Mouse (Mus musculus): ENCODE measurements at regions not wholly inside any gene's neighbourhood (a gene's known extent, or its start where the extent isn't known, plus 50 kb on each side); places are given as distances from the start of the nearest gene placed in this dataset.
"Not testable (repeated sequence)": the region's sequence is repeated elsewhere in the genome, so short reads cannot be mapped to it uniquely, and the experiment has no call there.

GRCm38 (mm10) chr16:15432681-15433080 lies 115.4 kb downstream of the Gm21897 start:
- no peak overlapping the region for H3K27ac ChIP-seq (ENCODE audit: low read depth)
- H3K36me3 ChIP-seq (ENCODE audit: insufficient read depth): no peaks in the 10 kb centered on the region
- H3K27me3 ChIP-seq (ENCODE audit: insufficient read depth, low read length): no peaks in the 10 kb centered on the region
- H3K4me2 ChIP-seq: no peak overlapping the region
- no peak overlapping the region for H3K9ac ChIP-seq
- peak; percentile 30 for TF ChIP-seq CTCF (IDR thresholded peaks at IDR 0.05; ENCODE audit: low read depth)
- H3K4me1 ChIP-seq (ENCODE audit: insufficient read depth): no peaks in the 10 kb centered on the region
- ATAC-seq (ENCODE audit: insufficient read depth): no peak
- H3K4me3 ChIP-seq (ENCODE audit: low read depth, low read length): no peak overlapping the region
- no peaks in the 10 kb centered on the region for H3K9me3 ChIP-seq (ENCODE audit: low read depth, low read length)
- peak; percentile 23 for DNase-seq

DNA sequence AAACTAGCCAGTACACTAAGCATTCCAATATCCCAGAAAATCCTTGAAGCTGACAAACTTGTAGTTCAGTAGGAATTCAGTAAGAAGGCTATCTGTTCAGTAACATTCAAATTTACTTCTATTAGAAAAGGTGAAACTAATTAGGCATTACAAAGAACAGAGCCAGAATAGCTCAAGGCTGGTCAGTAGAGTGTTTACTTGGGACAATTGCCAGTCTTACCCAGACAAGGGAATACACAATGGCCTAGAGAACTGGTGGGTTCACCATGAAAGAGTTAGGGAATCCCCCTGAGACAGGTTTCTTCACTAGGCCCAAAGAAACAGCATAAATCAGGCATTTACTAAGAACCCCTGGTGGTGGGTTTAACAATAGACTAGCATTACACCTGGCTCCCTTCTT lies 145.6 kb downstream of the Gm21897 start:
- not testable (repeated sequence) for H3K4me2 ChIP-seq; ATAC-seq (ENCODE audit: insufficient read depth); H3K4me1 ChIP-seq (ENCODE audit: insufficient read depth); H3K9ac ChIP-seq; H3K27me3 ChIP-seq (ENCODE audit: insufficient read depth, low read length); H3K4me3 ChIP-seq (ENCODE audit: low read depth, low read length); DNase-seq; H3K9me3 ChIP-seq (ENCODE audit: low read depth, low read length); H3K27ac ChIP-seq (ENCODE audit: low read depth); H3K36me3 ChIP-seq (ENCODE audit: insufficient read depth)

- H3K36me3 ChIP-seq (ENCODE audit: insufficient read depth): no peaks in the 10 kb centered on the region
- H3K4me2 ChIP-seq: no peak overlapping the region
- H3K9me3 ChIP-seq (ENCODE audit: low read depth, low read length): no peaks in the 10 kb centered on the region
- H3K27ac ChIP-seq (ENCODE audit: low read depth): no peak overlapping the region
- no peaks in the 10 kb centered on the region for H3K27me3 ChIP-seq (ENCODE audit: insufficient read depth, low read length)
- no peak overlapping the region for H3K4me3 ChIP-seq (ENCODE audit: low read depth, low read length)
- peak; percentile 28 for DNase-seq
- no peak overlapping the region for H3K9ac ChIP-seq
- ATAC-seq (ENCODE audit: insufficient read depth): peak; percentile 81; the same call in 1 of the 2 replicates
- no peaks in the 10 kb centered on the region for H3K4me1 ChIP-seq (ENCODE audit: insufficient read depth)
- WGBS: 49% methylated on average over 4 of the region's 4 CpGs
- TF ChIP-seq CTCF (IDR thresholded peaks at IDR 0.05; ENCODE audit: low read depth): no peak
Observed at GRCm38 (mm10) chr16:15473875-15474274, 156.6 kb downstream of the Gm21897 start.

DNA sequence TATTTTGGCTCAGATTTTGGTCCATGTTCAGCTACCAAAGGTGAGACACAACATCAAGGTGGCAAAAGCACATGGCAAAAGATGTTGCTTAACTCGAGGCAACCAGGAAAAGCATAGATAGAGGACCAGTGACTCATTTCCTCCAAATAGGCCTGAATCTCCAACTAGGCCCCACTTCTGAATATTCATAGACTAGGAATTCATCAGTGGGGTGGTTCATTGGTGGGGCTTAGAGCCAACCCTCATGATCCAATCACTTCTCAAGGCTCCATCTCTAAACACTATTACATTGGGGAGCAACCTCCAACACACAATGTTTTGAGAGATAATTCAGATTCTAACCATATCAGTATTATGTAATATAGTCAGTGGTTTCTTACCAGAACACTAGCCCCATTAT lies 161.6 kb downstream of the Gm21897 start:
- H3K4me3 ChIP-seq (ENCODE audit: low read depth, low read length): no peak overlapping the region
- ATAC-seq (ENCODE audit: insufficient read depth) (no peak), DNase-seq (no peak)
- H3K4me2 ChIP-seq: no peak overlapping the region
- no peaks in the 10 kb centered on the region for H3K9me3 ChIP-seq (ENCODE audit: low read depth, low read length)
- H3K4me1 ChIP-seq (ENCODE audit: insufficient read depth): no peaks in the 10 kb centered on the region
- H3K27me3 ChIP-seq (ENCODE audit: insufficient read depth, low read length): no peaks in the 10 kb centered on the region
- no peak overlapping the region for H3K27ac ChIP-seq (ENCODE audit: low read depth)
- TF ChIP-seq CTCF (IDR thresholded peaks at IDR 0.05; ENCODE audit: low read depth): no peak
- no peaks in the 10 kb centered on the region for H3K36me3 ChIP-seq (ENCODE audit: insufficient read depth)
- 86% methylated on average over 1 of the region's 1 CpGs for WGBS
- H3K9ac ChIP-seq: no peak overlapping the region

- ATAC-seq (ENCODE audit: insufficient read depth): peak; percentile 90
- TF ChIP-seq CTCF (IDR thresholded peaks at IDR 0.05; ENCODE audit: low read depth): no peak
- 29% methylated on average over 3 of the region's 3 CpGs for WGBS
- no peaks in the 10 kb centered on the region for H3K4me1 ChIP-seq (ENCODE audit: insufficient read depth)
- no peak overlapping the region for H3K9ac ChIP-seq
- no peaks in the 10 kb centered on the region for H3K9me3 ChIP-seq (ENCODE audit: low read depth, low read length)
- H3K4me3 ChIP-seq (ENCODE audit: low read depth, low read length): no peak overlapping the region
- peak overlapping the region; percentile 40; the same call in 1 of the 2 replicates for H3K27ac ChIP-seq (ENCODE audit: low read depth)
- no peaks in the 10 kb centered on the region for H3K36me3 ChIP-seq (ENCODE audit: insufficient read depth)
- H3K4me2 ChIP-seq: no peak overlapping the region
- no peaks in the 10 kb centered on the region for H3K27me3 ChIP-seq (ENCODE audit: insufficient read depth, low read length)
- DNase-seq: peak; percentile 71
Observed at GRCm38 (mm10) chr16:15491328-15491999, 174.2 kb downstream of the Gm21897 start.

DNA sequence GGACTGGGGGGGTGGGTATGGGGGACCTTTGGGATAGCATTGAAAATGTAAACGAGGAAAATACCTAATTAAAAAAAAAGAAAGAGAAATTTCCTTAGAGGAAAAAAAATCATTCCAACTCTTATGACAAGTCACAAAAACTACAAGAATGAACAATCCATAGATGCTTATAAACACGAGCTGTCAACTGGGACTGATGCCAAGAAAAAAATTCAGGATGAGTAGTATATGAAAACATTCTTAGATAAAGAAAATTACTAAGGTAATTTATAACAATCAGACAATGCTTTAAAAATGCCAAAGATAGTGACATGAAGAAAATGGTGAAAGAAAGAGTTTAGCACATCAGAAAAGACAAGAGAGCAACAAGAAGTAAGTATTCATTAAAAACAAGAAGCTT lies 176.0 kb downstream of the Gm21897 start:
- Histone ChIP-seq H3K9ac (no peak overlapping the region), H3K9me3 (ENCODE audit: low read depth, low read length) (no peaks in the 10 kb centered on the region), H3K27me3 (ENCODE audit: insufficient read depth, low read length) (no peaks in the 10 kb centered on the region), H3K4me1 (ENCODE audit: insufficient read depth) (no peaks in the 10 kb centered on the region), H3K36me3 (ENCODE audit: insufficient read depth) (no peaks in the 10 kb centered on the region), H3K4me3 (ENCODE audit: low read depth, low read length) (no peak overlapping the region), H3K27ac (ENCODE audit: low read depth) (0 out of 2 replicates have a peak overlapping the region, but pooled peaks have one; percentile 22), H3K4me2 (no peak overlapping the region)
- no peak for ATAC-seq (ENCODE audit: insufficient read depth)
- peak; percentile 85 for DNase-seq
- WGBS: 47% methylated on average over 2 of the region's 2 CpGs
- no peak for TF ChIP-seq CTCF (IDR thresholded peaks at IDR 0.05; ENCODE audit: low read depth)
